8 mouse cellular contexts compared by ENCODE assay signal in genomic region chr19:4756193-4756911, GRCm38 (mm10). TPM values are rescaled to one million over a fixed set of nuclear protein-coding genes. Genes with fewer than 3 reads are reported as not detected.
A peak's percentile ranks its signal among the peaks of the same experiment; 100 is the strongest.
DNase-seq lines count a peak whose midpoint lies in the region; ATAC-seq lines count a peak whose summit lies in the region.

Rbm4b (plus strand) TSS chr19:4756497.

- ATAC-seq in intestine, embryonic 14.5 days (replicated peaks; ENCODE audit: low FRiP score, low TSS enrichment, low read depth), result peak; percentile 91

- H3K9me3 ChIP-seq in intestine, embryonic 14.5 days (ENCODE audit: control insufficient read depth, low read length), result no peaks in the 10 kb centered on the region

- WGBS in intestine, embryonic 14.5 days, result under 1% methylated on average over 65 of the region's 65 CpGs

- peaks cover 21% of the 10 kb centered on the region for H3K36me3 ChIP-seq in intestine, embryonic 14.5 days (ENCODE audit: control insufficient read depth, insufficient read depth, low read length)

- DNase-seq in adipocyte (ENCODE audit: low spot score), result peak; percentile 97
- peak; percentile 97 for DNase-seq in embryo, embryonic 10 days (ENCODE audit: low spot score)
- DNase-seq in gastrocnemius, postnatal 14 days, result peak; percentile 96
- peak; percentile 98 for DNase-seq in intestine, embryonic 14.5 days (ENCODE audit: low spot score)
- peak; percentile 97 to 98 for DNase-seq in left cerebral cortex, postnatal 14 days (ENCODE audit: low spot score in 2 of 2)
- peak; percentile 100 for DNase-seq in mesoderm, embryonic 11.5 days (ENCODE audit: low read depth, low spot score)
- peak; percentile 95 to 96 for DNase-seq in right cerebral cortex, postnatal 36 days (ENCODE audit: low spot score in 2 of 2)
- peak; percentile 95 for DNase-seq in yolk sac, embryonic 10.5 days (ENCODE audit: low spot score)

- H3K4me2 ChIP-seq in intestine, embryonic 14.5 days (ENCODE audit: low read length), result peak within 1 kb of the TSS; percentile 83

- peak within 1 kb of the TSS; percentile 84 for H3K9ac ChIP-seq in intestine, embryonic 14.5 days (ENCODE audit: low read length)

- peak within 1 kb of the TSS; percentile 93 for H3K27ac ChIP-seq in intestine, embryonic 14.5 days (ENCODE audit: low read depth)

- H3K4me3 ChIP-seq in intestine, embryonic 14.5 days (ENCODE audit: low read depth, low read length), result peak within 1 kb of the TSS; percentile 70

- intact Hi-C loops in gastrocnemius, postnatal 14 days (cut with DNase I; ENCODE audit: low total_unique reads), result loop anchor here (10.0 kb wide), 1 partner anchor 228 kb away; no protein-coding TSS in a partner anchor
- intact Hi-C loops in left cerebral cortex, postnatal 14 days (cut with DNase I), result loop anchor here (5.0 kb wide), 1 partner anchor 246 kb away; no protein-coding TSS in a partner anchor

- no peaks in the 10 kb centered on the region for H3K27me3 ChIP-seq in intestine, embryonic 14.5 days (replicated peaks; ENCODE audit: control insufficient read depth, insufficient read depth, low read length)

- peaks cover 9% of the 10 kb centered on the region; the same call in 1 of the 2 replicates for H3K4me1 ChIP-seq in intestine, embryonic 14.5 days (replicated peaks; ENCODE audit: control insufficient read depth, insufficient read depth, low read length)

RNA-seq across cellular contexts. Expression of gene Rbm4b, which starts in this region (rescaled TPM):
- total RNA-seq in gastrocnemius, postnatal 14 days (2021), result 1 to 10 TPM; 2.5 to 3.4 TPM
- 55.0 and 62.4 TPM in 2 replicates for polyA plus RNA-seq in intestine, embryonic 14.5 days (2014; fragmentation: Nextera tagmentation; extraction: Ambion mirVana)
- total RNA-seq in left cerebral cortex, postnatal 14 days (2021), result 10 to 100 TPM; 13.6 to 14.3 TPM

Comparison
In these comparisons a context has a peak if more than half of its experiments do, and no peak if none do; other contexts are left out.
1. Peak in every context shown above with its lines: DNase-seq, ATAC-seq, H3K4me3 ChIP-seq and H3K27ac ChIP-seq.